Mouse (Mus musculus): ENCODE data around the gene Arsb.

The Arsb gene

GRCm38 (mm10) chr13:93847614-93848013 is 76.2 kb downstream of the Arsb start:
- DNase-seq: no peak

GRCm38 (mm10) chr13:93848615-93849014 is 77.2 kb downstream of the Arsb start:
- DNase-seq: no peak

GRCm38 (mm10) chr13:93849751-93850355 is 78.4 kb downstream of the Arsb start:
- no peak for DNase-seq

- no peak for DNase-seq
Observed at GRCm38 (mm10) chr13:93850674-93851073, 79.2 kb downstream of the Arsb start.

GRCm38 (mm10) chr13:93852419-93853138 is 81.1 kb downstream of the Arsb start:
- DNase-seq: peak; percentile 20 to 35

- DNase-seq: no peak
Observed at GRCm38 (mm10) chr13:93853767-93854166, 82.3 kb downstream of the Arsb start.

- DNase-seq: no peak
Observed at GRCm38 (mm10) chr13:93854325-93854724, 82.9 kb downstream of the Arsb start.

GRCm38 (mm10) chr13:93854966-93855562 is 83.6 kb downstream of the Arsb start:
- DNase-seq: no peak

GRCm38 (mm10) chr13:93855701-93856183 is 84.3 kb downstream of the Arsb start:
- peak; percentile 27 to 56 for DNase-seq

GRCm38 (mm10) chr13:93861211-93861610 is 89.8 kb downstream of the Arsb start:
- DNase-seq: no peak

- DNase-seq: no peak
Observed at GRCm38 (mm10) chr13:93864066-93864740, 92.8 kb downstream of the Arsb start.

GRCm38 (mm10) chr13:93866638-93867037 is 95.2 kb downstream of the Arsb start:
- no peak for DNase-seq

- no peak for DNase-seq
Observed at GRCm38 (mm10) chr13:93871681-93872080, 100.3 kb downstream of the Arsb start.

GRCm38 (mm10) chr13:93872591-93872990 is 101.2 kb downstream of the Arsb start:
- peak; percentile 61 to 71 for DNase-seq

GRCm38 (mm10) chr13:93877924-93878323 is 106.5 kb downstream of the Arsb start:
- DNase-seq: no peak

- peak; percentile 57 to 73 for DNase-seq
Observed at GRCm38 (mm10) chr13:93879426-93879825, 108.0 kb downstream of the Arsb start.

GRCm38 (mm10) chr13:93882132-93882531 is 110.7 kb downstream of the Arsb start:
- no peak for DNase-seq

GRCm38 (mm10) chr13:93886999-93887398 is 115.6 kb downstream of the Arsb start:
- no peak for DNase-seq

- no peak for DNase-seq
Observed at GRCm38 (mm10) chr13:93888196-93888595, 116.8 kb downstream of the Arsb start.

- peak; percentile 40 to 52 for DNase-seq
Observed at GRCm38 (mm10) chr13:93888916-93889315, 117.5 kb downstream of the Arsb start.

- no peak for DNase-seq
Observed at GRCm38 (mm10) chr13:93889991-93890390, 118.6 kb downstream of the Arsb start.

- DNase-seq: no peak
Observed at GRCm38 (mm10) chr13:93891276-93891675, 119.8 kb downstream of the Arsb start.

- no peak for DNase-seq
Observed at GRCm38 (mm10) chr13:93892101-93892500, 120.7 kb downstream of the Arsb start.

Measured in cerebellum, postnatal 14 days (tissue).